ENCODE assay signal across 14 mouse cellular contexts in genomic region chr5:144688371-144688770, GRCm38 (mm10).
DNase-seq lines count a peak whose midpoint lies in the region; ATAC-seq and TF ChIP-seq lines count a peak whose summit lies in the region.
"Had no signal": no experiment of that assay in that cellular context is flagged by ENCODE, and none has a peak within 500 bp of the region (broad histone marks: within the 10 kb centered on the region; RNA-seq: fewer than 3 reads in every experiment).

No protein-coding gene starts in this region.

- H3K4me3 ChIP-seq in heart, embryonic 11.5 days (ENCODE audit: low read depth, low read length) = no peak overlapping the region
- no peak overlapping the region for H3K4me3 ChIP-seq in kidney, adult 2 months (ENCODE audit: insufficient read depth, low read depth, low read length)
- H3K4me3 ChIP-seq in lung, embryonic 14.5 days (ENCODE audit: low read depth, low read length) = no peak overlapping the region
- H3K4me3 ChIP-seq in thymus, adult 2 months (ENCODE audit: control insufficient read depth, insufficient read depth, low read length) = no peak overlapping the region

- H3K4me2 ChIP-seq in heart, embryonic 11.5 days = no peak overlapping the region
- no peak overlapping the region for H3K4me2 ChIP-seq in lung, embryonic 14.5 days

- H3K36me3 ChIP-seq in heart, embryonic 11.5 days (ENCODE audit: control insufficient read depth, insufficient read depth, low read length) = no peaks in the 10 kb centered on the region
- H3K36me3 ChIP-seq in kidney, adult 2 months (ENCODE audit: control insufficient read depth, insufficient read depth, low read length) = no peaks in the 10 kb centered on the region
- H3K36me3 ChIP-seq in lung, embryonic 14.5 days (ENCODE audit: insufficient read depth) = no peaks in the 10 kb centered on the region
- H3K36me3 ChIP-seq in thymus, adult 2 months (ENCODE audit: control insufficient read depth, insufficient read depth, low read length) = no peaks in the 10 kb centered on the region

- H3K27ac ChIP-seq in heart, embryonic 11.5 days (ENCODE audit: low read depth, low read length) = no peak overlapping the region
- no peak overlapping the region for H3K27ac ChIP-seq in kidney, adult 2 months (ENCODE audit: insufficient read depth, low read depth, low read length)
- no peak overlapping the region for H3K27ac ChIP-seq in lung, embryonic 14.5 days (ENCODE audit: low read depth)
- no peak overlapping the region for H3K27ac ChIP-seq in thymus, adult 2 months (ENCODE audit: control insufficient read depth, insufficient read depth, low read length)

- TF ChIP-seq CTCF in kidney, adult 2 months (conservative IDR thresholded peaks at IDR 0.05; ENCODE audit: insufficient read depth, insufficient read length, low read depth, low read length) = no peak
- no peak for TF ChIP-seq CTCF in lung, embryonic 14.5 days (IDR thresholded peaks at IDR 0.05; ENCODE audit: low read depth)
- TF ChIP-seq CTCF in thymus, adult 2 months (IDR thresholded peaks at IDR 0.05; ENCODE audit: borderline replicate concordance, control insufficient read depth, extremely low read depth, insufficient read depth, low read length, poor library complexity) = no peak

- WGBS in heart, embryonic 11.5 days (ENCODE audit: insufficient replicate concordance) = 68% methylated on average over 4 of the region's 4 CpGs
- 64% methylated on average over 4 of the region's 4 CpGs for WGBS in kidney, adult 2 months
- WGBS in lung, embryonic 14.5 days = 56% methylated on average over 4 of the region's 4 CpGs
- 63% methylated on average over 4 of the region's 4 CpGs for WGBS in thymus, adult 2 months

- no peaks in the 10 kb centered on the region for H3K27me3 ChIP-seq in heart, embryonic 11.5 days (ENCODE audit: control insufficient read depth, insufficient read depth, low read length)
- no peaks in the 10 kb centered on the region for H3K27me3 ChIP-seq in kidney, adult 2 months (replicated peaks; ENCODE audit: control insufficient read depth, insufficient read depth, low read length)
- H3K27me3 ChIP-seq in lung, embryonic 14.5 days (ENCODE audit: insufficient read depth, low read length) = no peaks in the 10 kb centered on the region
- no peaks in the 10 kb centered on the region for H3K27me3 ChIP-seq in thymus, adult 2 months (ENCODE audit: control insufficient read depth, insufficient read depth, low read length)

- DNase-seq in heart, adult 8-10 months (ENCODE audit: low spot score) = peak; percentile 3
- peak; percentile 46 for DNase-seq in kidney, adult 2 months
- no peak for DNase-seq in kidney, adult 8-10 months
- DNase-seq in lung, embryonic 14.5 days = peak; percentile 26
- DNase-seq in lung, postnatal 14 days = no peak
- no peak for DNase-seq in thymus, adult 2 months
- DNase-seq: cerebellum, postnatal 36 days; gastrocnemius, postnatal 10 days; lung, adult 2 months; midbrain, embryonic 14.5 days; retina, postnatal 1 day; right cerebral cortex, postnatal 4 days; thymus, postnatal 25 days had no signal

- ATAC-seq in heart, embryonic 11.5 days (replicated peaks; ENCODE audit: insufficient number of reproducible peaks, low FRiP score, low TSS enrichment) = no peak
- ATAC-seq in lung, embryonic 14.5 days (ENCODE audit: insufficient read depth) = no peak

- H3K9ac ChIP-seq in heart, embryonic 11.5 days (ENCODE audit: low read depth, low read length) = no peak overlapping the region
- no peak overlapping the region for H3K9ac ChIP-seq in lung, embryonic 14.5 days

- no peaks in the 10 kb centered on the region for H3K9me3 ChIP-seq in heart, embryonic 11.5 days (replicated peaks; ENCODE audit: control insufficient read depth, low read length)
- H3K9me3 ChIP-seq in lung, embryonic 14.5 days (ENCODE audit: low read depth, low read length) = no peaks in the 10 kb centered on the region

- no peak for TF ChIP-seq POLR2A in kidney, adult 2 months (IDR thresholded peaks at IDR 0.05; ENCODE audit: low read depth, low read length)
- TF ChIP-seq POLR2A in thymus, adult 2 months (IDR thresholded peaks at IDR 0.05; ENCODE audit: control insufficient read depth, extremely low read depth, insufficient read depth, low read length, poor library complexity) = no peak

- no peaks in the 10 kb centered on the region for H3K4me1 ChIP-seq in heart, embryonic 11.5 days (ENCODE audit: control insufficient read depth, insufficient read depth, low read length)
- H3K4me1 ChIP-seq in kidney, adult 2 months (ENCODE audit: control insufficient read depth, insufficient read depth, low read length) = no peaks in the 10 kb centered on the region
- H3K4me1 ChIP-seq in lung, embryonic 14.5 days (ENCODE audit: insufficient read depth) = no peaks in the 10 kb centered on the region
- H3K4me1 ChIP-seq in thymus, adult 2 months (replicated peaks; ENCODE audit: control insufficient read depth, insufficient read depth, low read length) = no peaks in the 10 kb centered on the region

Comparison
In these comparisons a context has a peak if more than half of its experiments do, and no peak if none do; other contexts are left out.
1. DNase-seq: peak in heart, adult 8-10 months (single experiment), kidney, adult 2 months (single experiment) and lung, embryonic 14.5 days (single experiment); none in kidney, adult 8-10 months (0 of 2), lung, postnatal 14 days (single experiment) and thymus, adult 2 months (single experiment).